Mouse (Mus musculus) heart, postnatal 25 days (tissue): Measurements from ENCODE around the gene Ddx25. TPM values are rescaled to one million over a fixed set of nuclear protein-coding genes. Genes with fewer than 3 reads are reported as not detected.

Source experiments
- DNase-seq: peaks from one replicate; pipeline ENCODE4 v3.0.0; 2022; ENCODE audit warnings: low spot score
- intact Hi-C: fragments of 180-260 bp; cut with DNase I; formaldehyde crosslinking; loops from one replicate; pipeline ENCODE4 v1.15.1; 2025
- total RNA-seq, 2 experiments: library from RNA; stranded (reverse); gene quantifications; 2 replicates each; pipeline ENCODE4 v1.2.3; 2021

The Ddx25 gene
- total RNA-seq, 2 experiments from 2014 or later = not detected

DNA sequence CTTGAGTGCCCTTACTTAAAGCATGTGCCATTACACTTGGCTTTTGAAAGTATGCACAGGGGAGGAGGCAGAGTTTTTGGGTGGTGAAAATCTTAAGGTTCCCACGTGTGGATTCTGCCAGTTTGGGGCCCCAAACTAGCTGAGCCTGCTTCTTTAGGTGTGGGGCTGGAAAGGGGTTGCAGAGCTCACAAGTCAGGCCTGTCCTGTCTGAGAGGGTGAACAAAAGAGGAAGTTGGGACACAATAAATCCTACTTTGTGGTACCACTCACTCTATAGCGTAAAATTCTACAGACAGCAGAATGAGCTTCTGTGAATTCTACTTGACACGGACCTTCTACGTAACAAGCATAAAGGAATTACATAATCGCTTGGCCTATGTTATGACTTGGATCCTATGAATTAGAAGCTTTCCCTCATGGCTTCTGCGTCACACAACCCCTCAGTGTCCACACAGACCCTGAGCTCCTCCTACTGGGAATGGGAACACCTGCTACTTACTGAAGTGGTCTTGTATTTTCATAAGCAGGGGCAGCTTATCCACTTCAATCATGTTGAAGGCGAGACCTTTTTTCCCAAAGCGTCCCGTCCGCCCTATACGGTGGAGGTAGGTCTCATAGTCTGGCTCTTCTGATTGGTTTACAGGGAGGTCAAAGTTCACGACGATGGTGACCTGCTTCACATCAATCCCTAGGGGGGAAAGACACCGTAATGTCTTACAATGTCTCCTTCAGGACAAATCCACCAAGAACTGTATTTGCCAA is 15.0 kb downstream of the Ddx25 start:
- intact Hi-C loops = loop anchor here (10.0 kb wide), 1 partner anchor 338 kb away; the partner anchor contains the start of genes Srpr and Tirap

DNA sequence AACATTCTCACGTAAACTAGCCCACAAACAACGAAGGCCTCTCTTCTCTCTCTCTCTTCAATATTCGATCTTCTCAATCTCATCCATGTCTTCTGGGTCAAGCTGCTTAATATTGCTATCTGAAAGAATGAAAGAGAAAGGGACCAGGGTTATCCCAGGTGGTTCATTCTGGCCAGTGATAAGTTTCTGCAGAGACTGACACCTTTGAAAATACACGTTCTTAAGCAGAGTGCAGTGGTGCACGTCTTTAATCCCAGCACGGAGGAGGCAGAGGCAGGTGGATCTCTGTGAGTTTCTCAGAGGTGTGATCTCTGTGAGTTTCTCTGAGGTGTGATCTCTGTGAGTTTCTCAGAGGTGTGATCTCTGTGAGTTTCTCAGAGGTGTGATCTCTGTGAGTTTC is 16.4 kb downstream of the Ddx25 start:
- intact Hi-C loops = loop anchor here (1.0 to 10.0 kb wide), 2 partner anchors 259 to 337 kb away; partner anchors contain the start of genes Srpr and Tirap

More for the DNA sequence above, 15.0 kb downstream of the Ddx25 start:
- no peak for DNase-seq

DNA sequence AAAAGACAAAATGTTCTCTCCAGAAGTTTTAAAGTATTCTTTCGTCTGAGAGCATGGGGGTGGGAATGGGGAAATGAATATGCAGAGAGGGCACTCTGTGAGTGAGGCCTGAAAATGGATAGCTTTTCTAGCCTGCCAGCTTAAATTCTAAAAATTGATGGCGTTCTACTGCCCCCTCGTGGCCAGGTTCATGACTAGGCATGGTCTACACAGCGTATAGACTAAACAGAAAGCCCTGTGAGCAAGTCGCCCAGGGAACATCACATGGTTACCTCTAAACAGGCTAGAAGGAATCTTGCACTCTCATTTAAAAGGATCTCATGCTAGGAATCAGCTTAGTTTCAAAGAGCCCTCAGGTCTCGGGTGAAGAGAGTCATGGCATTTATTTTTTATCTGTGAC is 16.8 kb downstream of the Ddx25 start:
- no peak for DNase-seq
- intact Hi-C loops = loop anchor here (1.0 to 10.0 kb wide), 2 partner anchors 258 to 337 kb away; partner anchors contain the start of genes Srpr and Tirap

More for the DNA sequence above, 16.4 kb downstream of the Ddx25 start:
- DNase-seq = no peak

DNA sequence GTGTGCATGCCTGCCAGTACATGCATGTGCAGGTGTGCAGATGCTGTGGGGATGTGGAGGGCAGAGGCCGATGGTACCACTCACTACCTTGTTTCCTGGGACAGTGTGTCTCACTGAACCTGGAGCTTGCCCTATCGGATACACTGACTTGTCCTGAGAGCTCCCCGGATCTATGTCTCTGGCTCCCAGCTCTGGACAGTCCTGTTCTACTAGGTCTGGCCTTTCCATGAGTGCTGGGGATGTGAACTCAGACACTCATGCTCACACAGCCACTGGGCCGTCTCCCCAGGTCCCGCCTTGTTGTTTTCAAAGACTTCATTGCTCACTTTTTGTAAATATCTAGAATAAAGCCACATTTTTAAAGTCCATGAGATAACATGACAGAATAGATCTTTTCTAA is 17.3 kb downstream of the Ddx25 start:
- no peak for DNase-seq
- intact Hi-C loops = loop anchor here (1.0 to 10.0 kb wide), 2 partner anchors 258 to 336 kb away; partner anchors contain the start of genes Srpr and Tirap

DNA sequence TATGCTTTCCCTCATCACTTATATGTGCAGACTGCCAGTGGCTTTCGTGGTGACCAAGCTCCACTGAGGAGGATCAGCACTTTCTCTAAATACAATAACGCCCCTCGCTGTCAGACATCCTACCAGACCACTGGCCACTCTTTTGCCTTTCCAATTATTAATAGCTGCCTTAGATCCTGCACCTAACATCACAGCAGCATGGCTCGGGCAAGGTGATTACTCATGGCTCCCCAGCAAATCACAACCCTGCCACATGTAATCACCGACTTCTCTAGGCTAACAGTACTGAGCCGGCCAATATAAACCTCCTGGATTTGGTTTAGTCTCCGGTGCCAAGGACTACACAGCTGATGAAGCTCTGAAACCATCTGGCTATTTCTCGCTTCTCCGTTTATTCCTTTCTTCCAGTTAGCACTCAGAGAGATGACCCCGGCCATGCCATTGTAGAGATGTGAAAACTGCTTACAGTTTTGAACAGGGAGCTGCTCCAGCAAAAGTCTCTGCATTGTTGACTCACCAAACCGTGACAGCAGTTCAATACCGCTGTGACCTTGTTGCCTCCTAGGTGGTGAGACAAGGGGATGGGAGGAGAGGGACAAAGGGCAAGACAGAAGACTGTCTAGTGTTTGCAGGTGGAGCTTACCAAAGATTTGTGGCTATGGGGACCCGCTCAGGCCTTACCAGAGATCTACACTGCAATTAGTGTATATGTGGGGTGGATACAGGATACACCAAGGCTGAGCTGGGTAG is 19.2 kb downstream of the Ddx25 start:
- no peak for DNase-seq
- intact Hi-C loops = loop anchor here (10.0 kb wide), 1 partner anchor 514 kb away; no protein-coding TSS in a partner anchor

DNA sequence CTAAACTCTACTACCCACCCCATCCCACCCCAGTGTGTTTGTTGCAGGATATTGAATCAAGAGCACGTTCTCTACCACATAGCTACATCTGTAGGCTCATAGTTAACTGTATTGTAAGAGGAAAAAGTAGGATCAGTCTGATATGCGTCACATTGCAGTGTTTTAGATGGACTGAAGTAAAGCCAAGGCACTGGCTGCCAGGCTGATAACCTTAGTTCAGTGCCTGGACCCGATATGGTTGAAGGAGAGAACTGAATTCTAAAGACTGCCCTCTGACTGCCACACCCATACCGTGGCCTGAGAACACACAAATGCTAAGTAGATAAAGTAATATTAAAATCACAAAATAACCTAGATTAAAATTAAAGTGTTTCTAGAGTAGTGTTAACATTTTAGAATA is 22.5 kb downstream of the Ddx25 start:
- intact Hi-C loops = loop anchor here (10.0 kb wide), 1 partner anchor 511 kb away; no protein-coding TSS in a partner anchor

DNA sequence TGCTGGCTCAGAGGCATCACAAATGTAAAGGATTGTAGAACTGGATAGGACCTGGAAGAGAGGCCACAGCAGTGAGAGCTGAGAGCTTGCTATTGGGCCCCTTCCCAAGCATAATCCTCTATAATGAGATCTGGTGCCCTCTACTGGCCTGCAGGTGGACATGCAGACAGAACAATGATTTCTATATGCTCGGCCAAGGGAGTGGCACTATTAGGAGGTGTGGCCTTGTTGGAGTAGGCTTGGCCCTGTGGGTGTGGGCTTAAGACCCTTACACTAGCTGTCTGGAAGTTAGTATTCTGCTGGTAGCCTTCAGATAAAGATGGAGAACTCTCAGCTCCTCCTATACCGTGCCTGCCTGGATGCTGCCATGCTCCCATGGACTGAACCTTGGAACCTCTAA is 23.2 kb downstream of the Ddx25 start:
- intact Hi-C loops = loop anchor here (10.0 kb wide), 1 partner anchor 510 kb away; no protein-coding TSS in a partner anchor
- no peak for DNase-seq

More for the DNA sequence above, 22.5 kb downstream of the Ddx25 start:
- no peak for DNase-seq

DNA sequence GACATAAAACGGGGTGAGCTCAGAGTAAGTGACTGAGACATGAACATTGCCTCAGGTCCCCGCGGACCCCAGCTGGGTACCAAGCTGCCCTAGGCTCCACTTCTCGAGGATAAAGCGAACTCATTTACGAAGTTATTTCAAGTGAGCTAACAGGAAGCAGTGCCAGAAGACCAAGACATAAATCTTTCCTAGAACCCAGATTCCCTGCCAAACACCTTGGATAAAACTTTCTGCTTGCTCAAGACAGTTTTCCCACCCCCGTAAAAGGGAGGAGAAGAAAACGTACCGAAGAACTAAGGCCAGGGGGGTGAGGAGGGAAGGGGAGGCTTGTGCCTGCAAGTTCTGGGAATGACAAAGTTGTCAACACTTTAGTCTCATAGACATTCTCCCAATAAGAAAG is 25.1 kb downstream of the Ddx25 start:
- intact Hi-C loops = loop anchor here (10.0 kb wide), 1 partner anchor 508 kb away; no protein-coding TSS in a partner anchor
- DNase-seq = no peak

DNA sequence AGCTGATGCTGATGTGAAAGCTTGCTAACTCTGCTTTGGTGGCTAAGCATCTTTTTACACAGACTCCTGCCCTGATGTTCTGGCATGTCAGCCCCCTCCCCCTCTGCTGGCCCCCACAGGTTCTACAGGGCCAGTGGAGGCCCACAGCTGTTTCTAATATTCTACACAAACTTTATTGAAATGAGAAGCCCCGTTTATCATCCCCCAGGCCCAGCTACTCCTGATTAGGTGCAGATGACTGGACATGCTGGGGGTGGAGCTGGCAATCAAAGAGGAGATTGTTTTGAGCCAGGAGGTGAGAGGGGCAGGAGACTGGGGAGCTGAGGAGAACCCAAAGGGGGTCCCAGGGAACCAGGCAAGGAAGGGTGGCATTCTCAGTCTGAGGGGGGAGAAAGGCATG is 28.5 kb downstream of the Ddx25 start:
- no peak for DNase-seq
- intact Hi-C loops = loop anchor here (10.0 kb wide), 2 partner anchors 105 to 505 kb away; partner anchors contain the start of gene Cdon

DNA sequence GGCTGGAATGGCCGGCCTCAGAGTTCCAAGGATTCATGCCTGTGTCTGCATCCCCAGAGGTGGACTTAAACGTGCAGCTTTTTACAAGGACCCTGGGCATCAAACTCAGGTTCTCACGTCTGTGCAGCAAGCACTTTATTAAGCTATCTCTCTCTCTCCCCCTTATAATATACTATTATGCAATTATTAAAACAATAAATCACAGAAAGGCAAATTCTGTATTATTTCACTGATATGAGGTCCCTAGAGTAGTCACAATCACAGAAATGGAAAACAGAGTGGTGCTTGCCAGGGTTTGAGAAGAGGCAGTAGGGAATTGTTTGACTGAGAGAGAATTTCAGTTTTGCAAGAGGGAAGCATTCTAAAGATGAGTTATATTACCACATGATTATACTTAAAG is 29.2 kb downstream of the Ddx25 start:
- intact Hi-C loops = loop anchor here (10.0 kb wide), 1 partner anchor 104 kb away; the partner anchor contains the start of gene Cdon
- no peak for DNase-seq

DNA sequence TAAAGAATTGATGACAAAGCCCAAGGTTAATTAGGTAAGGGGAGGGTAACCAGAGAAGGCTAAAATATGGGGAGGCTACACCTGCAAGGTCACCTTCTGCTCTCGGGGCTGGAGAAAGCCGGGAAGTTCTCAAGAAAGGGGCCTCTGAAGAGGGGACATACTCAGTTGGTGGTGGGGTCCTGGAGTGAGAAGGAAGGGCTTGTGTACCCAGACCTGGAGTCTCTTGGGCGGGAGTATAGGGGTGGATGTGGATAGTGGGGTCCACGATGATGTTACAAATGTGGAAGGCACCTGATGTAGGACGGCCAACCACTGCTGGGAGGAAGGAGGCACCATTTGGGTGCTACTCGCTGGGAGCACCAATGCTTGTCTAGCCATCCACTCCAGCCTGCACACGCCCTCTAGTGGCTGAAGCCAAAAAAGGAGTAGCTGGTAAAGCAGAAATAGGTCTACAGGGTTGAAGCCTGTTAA is 34.4 kb downstream of the Ddx25 start:
- intact Hi-C loops = loop anchor here (1.0 to 10.0 kb wide), 2 partner anchors 99 to 241 kb away; partner anchors contain the start of gene Cdon
- peak; percentile 50 for DNase-seq

DNA sequence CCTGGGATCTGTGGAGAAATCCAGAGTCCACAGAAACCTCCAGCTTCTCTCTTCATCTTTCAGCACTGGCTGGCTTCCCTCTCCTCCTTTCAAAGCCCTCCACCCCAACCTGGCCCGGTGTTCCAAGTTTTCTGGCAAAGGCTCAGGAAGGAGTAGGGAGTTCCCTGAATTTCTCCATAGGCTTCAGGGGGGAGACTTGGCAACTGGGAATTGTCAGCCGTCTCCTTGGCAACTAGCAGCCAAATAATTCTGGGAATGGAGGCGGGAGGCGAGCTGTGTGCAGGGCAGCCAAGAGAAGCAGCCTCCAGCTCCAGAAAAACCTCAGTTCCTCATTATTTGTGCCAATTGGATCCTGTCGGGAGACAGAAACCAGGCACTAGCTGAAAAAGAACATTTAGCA is 34.8 kb downstream of the Ddx25 start:
- DNase-seq = peak; percentile 53
- intact Hi-C loops = loop anchor here (10.0 kb wide), 1 partner anchor 99 kb away; the partner anchor contains the start of gene Cdon

DNA sequence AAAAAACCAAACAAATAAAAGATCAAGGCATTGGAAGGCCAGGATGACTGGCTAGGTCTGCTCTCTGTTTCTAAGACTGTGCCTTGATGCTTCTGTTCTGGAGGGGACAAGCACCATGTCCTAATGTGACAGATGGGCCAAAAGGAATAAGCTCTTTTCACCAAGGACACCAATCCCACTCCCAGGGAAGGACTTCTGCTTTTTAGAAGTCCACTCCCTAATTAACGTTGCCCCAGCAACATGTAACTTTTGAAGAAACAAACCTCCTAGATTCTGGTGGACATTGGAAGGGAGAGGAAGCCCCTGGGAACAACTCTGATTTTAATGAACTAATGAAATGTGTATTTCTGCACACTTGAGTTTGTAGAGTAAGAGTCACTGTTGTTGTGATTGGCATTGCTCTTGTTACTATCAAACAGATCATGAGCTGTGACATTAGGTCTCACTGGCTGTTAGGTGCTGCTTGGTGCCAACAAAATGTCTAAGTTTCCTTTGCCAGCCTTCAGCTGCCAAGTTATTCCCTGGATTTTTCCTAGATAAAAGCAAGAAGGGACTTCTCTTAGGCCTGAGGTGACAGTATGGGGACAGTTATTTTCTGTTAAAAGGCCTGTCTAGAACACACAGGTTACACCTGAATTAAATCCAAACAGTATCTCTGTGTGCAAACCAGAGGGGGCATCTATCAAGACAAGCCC is 35.4 kb downstream of the Ddx25 start:
- no peak for DNase-seq
- intact Hi-C loops = loop anchor here (10.0 kb wide), 1 partner anchor 98 kb away; the partner anchor contains the start of gene Cdon

DNA sequence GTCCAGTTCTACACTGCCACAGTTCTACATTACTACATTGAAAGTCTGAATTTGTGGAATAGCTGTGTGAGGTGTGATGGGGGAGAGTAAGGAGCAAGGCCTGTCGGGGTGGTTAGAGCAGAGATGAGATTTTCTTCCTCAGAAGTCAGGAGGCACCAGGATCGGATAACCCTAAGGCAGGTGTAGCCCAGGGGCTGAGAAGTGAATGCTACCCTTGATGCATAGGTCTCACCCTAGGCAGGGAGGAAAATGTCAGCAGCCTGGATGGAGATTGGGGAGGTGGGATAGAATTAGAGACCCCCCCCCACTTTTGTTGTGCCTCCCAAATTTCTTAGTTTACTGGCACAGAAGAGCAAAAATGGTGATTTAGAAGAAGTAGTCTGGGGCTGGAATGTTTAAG is 36.1 kb downstream of the Ddx25 start:
- DNase-seq = no peak
- intact Hi-C loops = loop anchor here (10.0 kb wide), 1 partner anchor 97 kb away; the partner anchor contains the start of gene Cdon

DNA sequence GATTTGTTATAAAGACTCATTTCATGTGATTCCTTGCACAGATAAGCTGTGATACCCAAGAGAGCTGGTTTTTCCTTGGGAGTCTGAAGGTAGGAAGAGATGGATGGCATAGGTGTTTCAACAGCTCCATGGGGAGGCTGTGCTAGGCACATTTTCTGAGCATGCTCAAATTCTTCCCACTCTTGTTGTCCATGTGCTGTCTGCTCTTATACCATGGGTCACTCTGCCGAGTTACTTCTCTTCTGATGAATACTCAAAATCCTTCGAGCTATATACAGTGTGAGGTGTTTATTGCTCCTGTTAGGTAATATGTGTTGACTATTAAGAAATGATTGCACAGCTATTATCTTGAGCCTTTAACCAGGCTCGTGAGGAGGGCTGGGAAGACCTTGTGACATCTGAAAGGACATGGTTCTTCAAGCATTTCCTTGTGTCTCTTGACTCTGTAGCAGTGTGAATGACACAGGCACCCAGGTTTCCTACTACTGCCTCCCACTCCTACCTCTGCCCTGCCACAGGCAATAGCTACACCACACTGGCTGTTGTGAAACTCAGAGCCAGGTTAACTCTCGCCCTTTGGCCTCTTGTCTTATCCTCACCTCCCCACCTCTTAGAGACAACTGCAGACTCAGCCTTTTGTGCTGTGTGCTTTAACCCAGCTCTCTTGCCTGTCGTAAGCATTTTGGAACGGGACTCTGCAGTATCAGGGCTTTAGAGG is 37.5 kb downstream of the Ddx25 start:
- intact Hi-C loops = loop anchor here (10.0 kb wide), 1 partner anchor 96 kb away; the partner anchor contains the start of gene Cdon
- no peak for DNase-seq

DNA sequence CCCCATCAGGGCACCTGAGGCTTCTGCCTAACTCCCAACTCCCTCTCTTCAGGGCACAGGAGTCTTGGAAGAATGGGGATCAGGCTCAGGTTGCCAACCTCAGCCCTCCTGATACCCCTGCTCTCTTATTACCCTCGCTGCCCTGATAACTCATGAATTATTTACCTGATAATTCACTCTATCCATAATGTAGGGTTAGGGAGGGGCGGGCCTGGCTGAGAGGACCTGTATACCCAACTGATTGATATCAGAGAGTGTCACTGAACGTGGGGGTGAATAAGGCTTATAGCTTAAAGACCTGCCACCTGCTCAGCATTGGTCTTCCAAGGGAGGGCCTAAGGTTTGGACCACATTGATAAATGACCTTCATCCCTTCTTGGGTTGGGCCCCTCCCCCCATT is 40.2 kb downstream of the Ddx25 start, which contains the start of gene Gm1113:
TSS of gene Gm1113 (minus strand) at position 101 of the 400 bp plus-strand sequence.
- intact Hi-C loops = no loop called here
- no peak for DNase-seq

DNA sequence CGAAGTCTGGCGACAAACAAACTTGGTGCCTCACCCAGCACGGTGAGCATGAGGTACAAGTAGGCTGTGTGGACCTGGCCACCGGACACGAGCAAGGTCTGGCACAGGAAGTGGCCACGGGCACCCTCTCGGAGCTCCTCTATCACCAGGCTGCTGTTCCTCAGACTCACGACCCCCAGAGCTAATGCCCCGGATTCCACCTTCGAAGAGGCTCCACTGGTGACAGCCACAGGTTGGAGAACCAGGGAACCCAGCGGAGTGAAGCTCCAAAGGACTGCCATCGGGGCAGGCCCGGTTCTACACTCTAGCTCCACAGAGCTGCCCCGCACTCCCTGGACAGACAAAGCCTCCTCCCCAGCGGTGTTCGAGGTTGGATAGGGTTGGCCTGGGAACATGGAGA is 41.6 kb downstream of the Ddx25 start:
- intact Hi-C loops = no loop called here
- DNase-seq = no peak

DNA sequence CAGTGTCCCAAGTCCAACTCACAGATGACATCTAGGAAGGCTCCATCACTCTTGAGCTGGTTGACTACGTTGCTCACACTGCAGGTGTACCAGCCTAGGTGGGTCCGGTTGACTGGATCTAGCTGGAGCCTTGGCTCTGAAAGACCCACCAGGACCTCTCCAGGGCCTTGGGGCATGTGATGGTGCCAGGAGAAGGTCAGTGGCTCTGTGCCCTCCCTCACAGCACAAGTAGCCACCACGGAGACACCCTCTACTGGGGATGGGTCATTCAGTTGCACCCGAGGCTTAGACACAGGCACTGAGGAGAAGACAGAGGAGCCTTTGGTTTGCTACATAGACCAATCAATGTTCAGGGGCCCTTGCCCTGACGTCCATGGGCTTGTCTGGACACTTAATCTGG is 42.1 kb downstream of the Ddx25 start:
- intact Hi-C loops = no loop called here
- DNase-seq = no peak

DNA sequence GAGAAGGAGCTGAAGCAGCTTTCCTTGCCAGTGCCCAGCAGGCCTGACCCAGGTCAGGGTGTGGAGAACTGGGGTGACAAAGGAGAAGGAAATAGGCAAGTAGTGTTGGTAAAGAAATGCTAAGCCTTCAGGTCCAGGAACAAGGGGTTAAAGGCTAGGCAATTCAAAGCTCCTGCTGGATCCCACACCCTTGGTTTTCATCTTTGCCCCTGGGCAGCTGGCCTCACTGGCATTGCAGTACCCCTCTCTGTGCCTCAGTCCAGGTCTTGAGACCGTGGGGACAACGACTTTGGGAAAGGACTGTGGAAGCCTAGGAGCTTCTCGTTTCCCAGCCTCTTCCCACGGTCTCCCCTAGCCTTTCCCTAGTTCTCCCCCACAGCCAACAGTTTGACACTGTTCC is 44.4 kb downstream of the Ddx25 start:
- DNase-seq = no peak
- intact Hi-C loops = no loop called here
